Mouse (Mus musculus) lung, postnatal 0 days (tissue): ENCODE measurements at regions not wholly inside any gene's neighbourhood (a gene's known extent, or its start where the extent isn't known, plus 50 kb on each side); places are given as distances from the start of the nearest gene placed in this dataset.

ENCODE experiments used
- CTCF ChIP-seq: IDR thresholded peaks from 2 replicates; pipeline ENCODE4 v1.5.1; 2016; ENCODE audit warnings: antibody characterized with exemption, mild to moderate bottlenecking
- EP300 ChIP-seq: IDR thresholded peaks from 2 replicates; pipeline ENCODE4 v1.6.1; 2016; ENCODE audit warnings: antibody characterized with exemption, mild to moderate bottlenecking, control low read depth

DNA sequence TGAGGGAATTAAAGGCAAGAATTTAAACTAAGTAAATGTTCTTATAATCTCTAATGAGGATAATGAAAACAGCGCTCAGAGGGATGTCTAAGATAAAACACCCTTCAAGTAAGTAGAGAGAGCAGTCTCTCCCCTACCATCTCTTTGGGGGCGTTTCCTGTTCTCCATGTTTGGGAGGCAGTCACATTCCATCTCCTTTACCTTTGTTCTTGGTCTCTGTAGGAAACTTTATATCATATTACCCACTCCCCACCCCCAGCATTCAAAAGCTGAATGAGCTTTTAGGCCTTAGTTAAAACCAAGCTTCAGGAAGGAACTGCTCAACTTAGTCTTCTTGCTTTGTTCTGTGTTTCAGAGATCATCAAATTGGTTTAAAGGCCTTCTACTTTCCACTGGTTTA is 116.2 kb upstream of the Gli3 start:
- TF ChIP-seq EP300 = no peak
- no peak for TF ChIP-seq CTCF
